Comparison of ENCODE assay signal across 8 mouse cellular contexts in genomic region chr14:59597398-59598259, GRCm38 (mm10). TPM values are rescaled to one million over a fixed set of nuclear protein-coding genes. Genes with fewer than 3 reads are reported as not detected.
A peak's percentile ranks its signal among the peaks of the same experiment; 100 is the strongest.
DNase-seq lines count a peak whose midpoint lies in the region; ATAC-seq and TF ChIP-seq lines count a peak whose summit lies in the region.

Gene Cdadc1 (minus strand): TSS chr14:59597959.

- no peak for TF ChIP-seq CTCF in ES-Bruce4 (IDR thresholded peaks at IDR 0.05; ENCODE audit: low read depth, low read length)

- TF ChIP-seq EP300 in ES-Bruce4 (IDR thresholded peaks at IDR 0.05; ENCODE audit: insufficient read depth, low read depth, low read length): no peak

- peaks cover 3% of the 10 kb centered on the region; the same call in 1 of the 2 replicates for H3K36me3 ChIP-seq in ES-Bruce4 (ENCODE audit: control insufficient read depth, insufficient read depth, low read length, poor library complexity, severe bottlenecking)
- peaks cover 14% of the 10 kb centered on the region for H3K36me3 ChIP-seq in forebrain, embryonic 13.5 days (ENCODE audit: poor library complexity, severe bottlenecking)
- H3K36me3 ChIP-seq in neural tube, embryonic 15.5 days: 0 out of 2 replicates have a peak, but pooled peaks cover 3% of the 10 kb centered on the region

- peak; percentile 94 to 99 for DNase-seq in heart, postnatal 14 days
- peak; percentile 95 for DNase-seq in layer of hippocampus, adult 11-12 months (ENCODE audit: low spot score)
- peak; percentile 94 to 96 for DNase-seq in lung, adult 18-20 months
- DNase-seq in testis, postnatal 14 days (ENCODE audit: low spot score): peak; percentile 93

- no peak within 1 kb of the TSS for H3K27ac ChIP-seq in ES-Bruce4 (ENCODE audit: insufficient read depth, low read length)
- peak within 1 kb of the TSS; percentile 61 for H3K27ac ChIP-seq in forebrain, embryonic 13.5 days
- peak within 1 kb of the TSS; percentile 86 for H3K27ac ChIP-seq in neural tube, embryonic 15.5 days (replicated peaks)

- intact Hi-C loops in heart, postnatal 14 days (cut with DNase I): no loop called here

- peak within 1 kb of the TSS; percentile 91 for H3K4me2 ChIP-seq in forebrain, embryonic 13.5 days
- peak within 1 kb of the TSS; percentile 85 for H3K4me2 ChIP-seq in neural tube, embryonic 15.5 days

- no peaks in the 10 kb centered on the region for H3K4me1 ChIP-seq in ES-Bruce4 (ENCODE audit: control insufficient read depth, insufficient read depth, low read length)
- peaks cover 12% of the 10 kb centered on the region for H3K4me1 ChIP-seq in forebrain, embryonic 13.5 days
- H3K4me1 ChIP-seq in neural tube, embryonic 15.5 days: peaks cover 23% of the 10 kb centered on the region

- peak within 1 kb of the TSS; percentile 96 for H3K4me3 ChIP-seq in ES-Bruce4 (ENCODE audit: low read depth, low read length)
- H3K4me3 ChIP-seq in forebrain, embryonic 13.5 days: peak within 1 kb of the TSS; percentile 92
- H3K4me3 ChIP-seq in neural tube, embryonic 15.5 days (replicated peaks): peak within 1 kb of the TSS; percentile 91

- no peaks in the 10 kb centered on the region for H3K27me3 ChIP-seq in ES-Bruce4 (ENCODE audit: control insufficient read depth, insufficient read depth, low read length, poor library complexity, severe bottlenecking)
- 0 out of 2 replicates have a peak, but pooled peaks cover 4% of the 10 kb centered on the region for H3K27me3 ChIP-seq in forebrain, embryonic 13.5 days
- no peaks in the 10 kb centered on the region for H3K27me3 ChIP-seq in neural tube, embryonic 15.5 days (replicated peaks)

- WGBS in forebrain, embryonic 13.5 days: under 1% methylated on average over 46 of the region's 48 CpGs
- WGBS in neural tube, embryonic 15.5 days: under 1% methylated on average over 42 of the region's 48 CpGs

- no peaks in the 10 kb centered on the region for H3K9me3 ChIP-seq in ES-Bruce4 (replicated peaks; ENCODE audit: control insufficient read depth, insufficient read depth, low read length, poor library complexity, severe bottlenecking)
- H3K9me3 ChIP-seq in forebrain, embryonic 13.5 days (replicated peaks): no peaks in the 10 kb centered on the region
- H3K9me3 ChIP-seq in neural tube, embryonic 15.5 days (replicated peaks): no peaks in the 10 kb centered on the region

- ATAC-seq in cerebellum, adult (ENCODE audit: insufficient number of reproducible peaks, low FRiP score, low TSS enrichment): peak; percentile 89
- peak; percentile 97 for ATAC-seq in forebrain, embryonic 13.5 days
- ATAC-seq in neural tube, embryonic 15.5 days (ENCODE audit: low FRiP score): peak; percentile 97

- peak within 1 kb of the TSS; percentile 37 for H3K9ac ChIP-seq in ES-Bruce4 (ENCODE audit: low read depth, poor library complexity, severe bottlenecking)
- H3K9ac ChIP-seq in forebrain, embryonic 13.5 days: peak within 1 kb of the TSS; percentile 91
- peak within 1 kb of the TSS; percentile 76 for H3K9ac ChIP-seq in neural tube, embryonic 15.5 days (replicated peaks)

- peak; percentile 65 for TF ChIP-seq POLR2A in ES-Bruce4 (IDR thresholded peaks at IDR 0.05; ENCODE audit: insufficient read depth, low read length)

RNA-seq across cellular contexts. Expression of gene Cdadc1, which starts in this region (rescaled TPM):
- 14.2 and 17.8 TPM in 2 replicates for polyA plus RNA-seq in ES-Bruce4 (2011; ENCODE audit: insufficient read depth, insufficient read length, low read depth, missing spikeins)
- 32.4 and 38.4 TPM in 2 replicates for polyA plus RNA-seq in forebrain, embryonic 13.5 days (2015; fragmentation: Nextera tagmentation; extraction: Ambion mirVana)
- total RNA-seq in heart, postnatal 14 days (2021): 10 to 100 TPM; 36.8 to 42.9 TPM
- polyA plus RNA-seq in neural tube, embryonic 15.5 days (2015; fragmentation: Nextera tagmentation; extraction: Ambion mirVana): 31.1 and 37.6 TPM in 2 replicates

Comparison
In these comparisons a context has a peak if more than half of its experiments do, and no peak if none do; other contexts are left out.
1. H3K9ac ChIP-seq: peak in every context shown above with its lines; median percentile 91 in forebrain, embryonic 13.5 days; 76 in neural tube, embryonic 15.5 days; 37 in ES-Bruce4.